Mouse (Mus musculus): ENCODE results near the gene Coro1c.

DNA sequence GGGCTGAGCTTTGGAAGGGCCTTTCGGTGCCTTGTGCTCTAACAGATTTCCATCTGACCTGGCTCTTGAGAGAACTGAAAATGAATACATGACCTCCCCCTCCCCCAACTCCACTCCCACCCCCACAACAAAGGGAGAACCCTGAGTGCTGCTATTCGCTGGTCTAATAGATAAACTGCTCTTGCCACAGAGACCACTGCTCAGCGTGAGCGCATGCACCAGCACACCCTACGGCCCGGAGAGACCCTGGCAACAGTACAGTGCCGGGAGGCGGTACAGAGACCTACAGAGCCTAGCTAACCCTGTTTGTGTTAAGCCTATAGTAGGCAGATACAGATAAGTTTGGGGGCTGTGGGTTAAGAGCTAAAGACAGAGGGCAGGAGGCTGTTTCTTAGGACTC is 22.9 kb downstream of the Coro1c start:
- TF ChIP-seq CTCF (IDR thresholded peaks at IDR 0.05; ENCODE audit: extremely low read depth, insufficient read depth, low read length) (no peak), POLR2A (IDR thresholded peaks at IDR 0.05; ENCODE audit: extremely low read depth, insufficient read depth, low read length) (no peak)
